Mouse (Mus musculus) limb, embryonic 12.5 days (tissue): ENCODE results near the gene Tnfrsf4. TPM values are rescaled to one million over a fixed set of nuclear protein-coding genes. Genes with fewer than 3 reads are reported as not detected.
A peak's percentile ranks its signal among the peaks of the same experiment; 100 is the strongest.

ENCODE experiments used
- ATAC-seq: fragments of 200-750 bp; cut with Nextera tagmentation; 2 replicates; pipeline ENCODE4 v1.8.0; 2017; ENCODE audit warnings: low read depth, moderate TSS enrichment; ENCODE audit not compliant: insufficient number of reproducible peaks, insufficient read depth, low FRiP score, low TSS enrichment
- H3K27ac ChIP-seq: fragments of 300-500 bp; sonication (generic); 2 replicates; pipeline ENCODE4 v1.5.1; 2016; ENCODE audit warnings: mild to moderate bottlenecking, moderate library complexity
- H3K27me3 ChIP-seq: fragments of 300-500 bp; sonication (generic); 2 replicates; pipeline ENCODE4 v1.6.1; 2016; ENCODE audit warnings: mild to moderate bottlenecking, moderate library complexity
- H3K36me3 ChIP-seq: fragments of 300-500 bp; sonication (generic); 2 replicates; pipeline ENCODE4 v1.6.1; 2016; ENCODE audit warnings: mild to moderate bottlenecking, moderate library complexity
- H3K4me1 ChIP-seq: fragments of 300-500 bp; sonication (generic); replicated peaks from 2 replicates; pipeline ENCODE4 v1.6.1; 2016
- H3K4me2 ChIP-seq: fragments of 300-500 bp; sonication (generic); 2 replicates; pipeline ENCODE4 v1.6.1; 2016; ENCODE audit warnings: mild to moderate bottlenecking, moderate library complexity
- H3K4me3 ChIP-seq: fragments of 300-500 bp; sonication (generic); replicated peaks from 2 replicates; pipeline ENCODE4 v1.5.1; 2016; ENCODE audit warnings: mild to moderate bottlenecking
- H3K9ac ChIP-seq: fragments of 300-500 bp; sonication (generic); replicated peaks from 2 replicates; pipeline ENCODE4 v1.6.1; 2016; ENCODE audit warnings: mild to moderate bottlenecking, moderate library complexity
- H3K9me3 ChIP-seq: fragments of 300-500 bp; sonication (generic); 2 replicates; pipeline ENCODE4 v1.6.1; 2016; ENCODE audit warnings: mild to moderate bottlenecking, moderate library complexity
- WGBS: fragments of 180-500 bp; shearing (Covaris S2); methylation state at CpG from one replicate; pipeline ENCODE4 v1.1.7; 2016; 5-methylcytosine and 5-hydroxymethylcytosine counted together
- polyA plus RNA-seq: library from polyadenylated mRNA; unstranded; fragments of >200 nt; fragmentation: Nextera tagmentation; extraction: Ambion mirVana; gene quantifications from 2 replicates; pipeline ENCODE4 v1.2.1, GENCODE M21; 2016

Tnfrsf4 gene
- polyA plus RNA-seq, 1 experiment from 2014 or later = 0.84 TPM

DNA sequence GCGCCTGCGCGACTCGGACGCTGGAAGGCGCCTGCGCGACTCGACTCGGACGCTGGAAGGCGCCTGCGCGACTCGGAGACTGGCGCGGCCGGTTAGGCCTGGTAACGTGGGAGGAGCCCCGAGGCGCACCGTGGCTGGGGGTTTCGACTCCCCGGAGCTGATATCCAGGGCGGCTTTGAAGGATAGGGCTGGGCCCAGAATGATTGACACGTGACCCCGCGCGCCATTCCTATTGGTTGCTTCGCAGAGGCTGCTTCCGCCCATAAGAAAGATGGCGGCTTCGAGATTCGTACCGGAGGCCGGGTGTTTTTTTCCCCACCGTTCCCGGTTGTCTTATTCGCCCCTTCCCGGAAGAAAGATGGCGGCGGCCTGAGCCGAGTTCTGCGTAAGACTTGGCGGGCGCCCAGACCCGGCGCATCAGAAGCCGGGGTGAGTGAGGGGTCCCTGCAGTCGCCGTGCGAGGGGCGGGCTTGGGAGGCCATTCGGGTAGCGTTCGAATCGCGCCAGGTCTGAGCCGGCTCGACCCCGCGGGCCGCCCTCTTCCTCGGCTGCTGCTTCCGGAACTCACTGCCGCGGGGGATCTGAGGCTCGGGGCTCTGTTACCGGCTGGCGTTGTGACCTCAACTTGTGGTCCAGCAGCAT lies 20.6 kb upstream of the Tnfrsf4 start:
- Histone ChIP-seq H3K9me3 (no peaks in the 10 kb centered on the region), H3K4me1 (peaks cover 19% of the 10 kb centered on the region), H3K9ac (peak overlapping the region; percentile 83), H3K4me3 (peak overlapping the region; percentile 83), H3K27ac (peak overlapping the region; percentile 94), H3K4me2 (peak overlapping the region; percentile 94), H3K36me3 (peaks cover 27% of the 10 kb centered on the region), H3K27me3 (no peaks in the 10 kb centered on the region)
- ATAC-seq = peak; percentile 88
- under 1% methylated on average over 70 of the region's 70 CpGs for WGBS

DNA sequence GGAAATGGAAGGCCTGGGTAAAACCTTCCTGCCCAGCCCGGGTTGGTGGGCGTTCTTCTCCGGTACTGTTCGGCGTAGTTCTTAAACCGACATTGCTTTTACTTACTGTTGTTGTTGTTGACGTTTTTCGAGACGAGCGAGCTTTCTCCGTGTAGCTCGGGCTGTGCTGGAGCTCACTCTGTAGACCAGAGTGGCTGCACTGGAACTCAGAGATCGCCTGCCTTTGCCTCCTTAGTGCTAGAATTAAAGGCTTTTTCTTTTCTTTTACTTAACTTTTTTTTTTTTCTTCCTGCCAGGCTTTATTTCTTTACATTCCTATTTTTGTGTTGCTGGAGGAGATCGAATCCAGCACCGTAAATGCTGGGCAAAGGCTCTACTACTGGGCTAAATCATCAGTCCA lies 20.0 kb upstream of the Tnfrsf4 start:
- WGBS = 6% methylated on average over 15 of the region's 15 CpGs
- Histone ChIP-seq H3K27me3 (no peaks in the 10 kb centered on the region), H3K27ac (peak overlapping the region; percentile 94), H3K4me1 (peaks cover 19% of the 10 kb centered on the region), H3K4me2 (peak overlapping the region; percentile 65), H3K36me3 (peaks cover 32% of the 10 kb centered on the region), H3K9me3 (no peaks in the 10 kb centered on the region), H3K4me3 (peak overlapping the region; percentile 83), H3K9ac (peak overlapping the region; percentile 83)
- ATAC-seq = no peak

DNA sequence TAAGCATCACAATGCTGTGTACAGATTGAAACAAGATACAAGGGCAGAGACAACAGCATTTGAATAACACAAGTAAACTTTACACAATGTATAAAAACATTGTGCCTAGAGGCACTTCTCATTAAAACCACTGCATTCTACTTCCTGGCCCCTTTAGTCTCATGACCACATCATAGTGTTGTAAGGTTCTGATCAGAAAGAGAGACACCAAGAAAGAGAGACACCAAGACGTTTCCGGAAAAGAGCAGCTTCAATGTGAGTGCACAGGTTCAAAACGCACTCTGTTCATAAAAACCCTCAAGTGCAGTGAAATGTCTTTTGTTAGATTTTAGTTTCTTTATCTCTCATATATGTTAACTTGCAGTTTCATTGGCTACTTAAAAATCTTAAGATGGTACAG lies 9.5 kb upstream of the Tnfrsf4 start:
- H3K4me2 ChIP-seq = no peak overlapping the region
- 89% methylated on average over 3 of the region's 3 CpGs for WGBS
- H3K9ac ChIP-seq = no peak overlapping the region
- no peaks in the 10 kb centered on the region for H3K4me1 ChIP-seq
- peaks cover 93% of the 10 kb centered on the region for H3K36me3 ChIP-seq
- no peak overlapping the region for H3K4me3 ChIP-seq
- no peaks in the 10 kb centered on the region for H3K9me3 ChIP-seq
- no peak overlapping the region for H3K27ac ChIP-seq
- no peaks in the 10 kb centered on the region for H3K27me3 ChIP-seq
- no peak for ATAC-seq

DNA sequence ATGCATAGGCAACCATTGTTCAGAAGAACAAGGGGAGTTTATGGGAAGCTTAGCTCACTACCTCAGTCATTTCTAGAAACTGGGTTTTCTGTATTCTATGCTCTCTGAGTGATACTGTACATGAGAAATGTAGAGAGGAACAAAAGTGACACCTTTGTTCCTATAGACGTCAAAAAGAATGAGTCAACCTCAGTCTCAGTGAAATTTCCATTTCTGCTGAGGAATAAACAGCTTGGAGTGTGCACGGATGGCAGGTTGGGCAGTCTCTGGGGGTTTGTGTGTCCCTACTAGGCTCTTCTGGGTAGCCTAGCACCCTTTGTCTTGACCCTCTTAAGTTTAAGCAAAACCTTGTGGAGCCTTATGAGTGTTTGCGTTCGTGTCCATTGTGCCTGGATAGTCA lies 5.3 kb upstream of the Tnfrsf4 start:
- ATAC-seq = no peak
- whole genome bisulfite sequencing = 94% methylated on average over 4 of the region's 4 CpGs
- Histone ChIP-seq H3K4me3 (no peak overlapping the region), H3K27me3 (no peaks in the 10 kb centered on the region), H3K4me1 (no peaks in the 10 kb centered on the region), H3K9ac (no peak overlapping the region), H3K27ac (no peak overlapping the region), H3K4me2 (no peak overlapping the region), H3K36me3 (peaks cover 95% of the 10 kb centered on the region), H3K9me3 (no peaks in the 10 kb centered on the region)

DNA sequence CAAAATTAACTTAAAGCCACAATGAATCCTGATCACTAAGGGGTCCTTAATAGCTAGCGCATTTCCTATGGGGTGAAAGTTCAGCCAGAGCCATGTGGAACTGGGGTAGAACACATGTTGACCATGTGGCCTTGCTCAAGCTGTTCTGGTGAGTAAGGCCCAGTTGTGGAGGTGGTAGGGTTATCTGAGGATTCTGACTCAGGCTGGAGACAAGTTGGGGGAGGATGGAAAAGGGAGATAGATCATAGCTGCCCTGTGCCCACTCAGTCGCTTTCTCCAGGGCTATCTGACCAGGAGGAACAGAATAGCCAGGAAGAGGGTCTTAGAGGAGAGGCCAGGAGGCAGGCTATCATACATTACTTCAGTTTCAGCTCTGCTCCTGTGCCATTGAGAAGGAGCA lies 793 bp downstream of the Tnfrsf4 start:
- H3K9me3 ChIP-seq = no peaks in the 10 kb centered on the region
- WGBS = 85% methylated on average over 2 of the region's 2 CpGs
- peaks cover 69% of the 10 kb centered on the region for H3K36me3 ChIP-seq
- no peak overlapping the region for H3K9ac ChIP-seq
- H3K4me3 ChIP-seq = no peak overlapping the region
- no peak for ATAC-seq
- no peak overlapping the region for H3K4me2 ChIP-seq
- H3K27ac ChIP-seq = no peak overlapping the region
- no peaks in the 10 kb centered on the region for H3K27me3 ChIP-seq
- H3K4me1 ChIP-seq = no peaks in the 10 kb centered on the region

DNA sequence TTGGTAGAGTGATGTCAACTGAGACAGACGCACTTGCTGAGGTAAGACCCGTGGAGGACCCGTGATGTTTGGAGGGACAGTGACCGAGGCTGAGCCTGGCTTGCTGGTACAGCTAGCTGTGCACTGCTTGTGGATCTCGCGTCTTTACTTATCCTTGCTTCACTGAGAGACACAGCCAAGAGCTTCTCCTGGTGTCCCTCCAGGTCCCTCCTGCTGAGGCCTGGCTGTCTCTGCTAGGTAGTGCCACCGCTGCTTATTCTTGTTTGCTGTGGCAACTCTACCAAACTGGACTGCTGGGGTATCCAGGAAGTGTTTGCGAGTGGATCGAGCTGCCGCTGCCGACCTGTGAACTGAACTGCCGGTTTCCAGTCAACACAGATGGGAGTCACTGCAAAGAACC lies 6.1 kb downstream of the Tnfrsf4 start:
- no peak for ATAC-seq
- no peak overlapping the region for H3K4me3 ChIP-seq
- WGBS = 90% methylated on average over 12 of the region's 12 CpGs

DNA sequence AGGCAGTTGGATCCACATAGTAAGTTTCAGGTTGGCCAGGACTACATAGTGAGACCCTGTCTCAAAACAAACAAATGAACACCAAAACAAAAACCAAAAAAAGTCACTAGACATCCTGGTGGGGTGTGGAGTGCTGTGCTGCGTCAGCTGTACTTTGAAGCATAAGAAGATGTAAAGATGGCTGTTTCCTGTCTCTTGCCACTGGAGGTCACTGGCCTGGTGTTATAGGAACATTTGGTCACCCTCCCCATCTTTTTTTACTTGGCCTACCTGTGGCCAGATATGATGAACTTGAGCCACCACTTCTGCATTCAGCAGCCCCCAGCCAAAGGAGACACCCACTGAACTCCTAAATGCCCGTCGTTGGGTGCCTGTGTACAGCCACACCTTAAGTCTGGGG lies 7.7 kb downstream of the Tnfrsf4 start:
- Histone ChIP-seq H3K9ac (no peak overlapping the region), H3K27ac (no peak overlapping the region), H3K9me3 (no peaks in the 10 kb centered on the region), H3K27me3 (no peaks in the 10 kb centered on the region), H3K4me1 (no peaks in the 10 kb centered on the region), H3K4me2 (no peak overlapping the region), H3K36me3 (peaks cover 33% of the 10 kb centered on the region; the same call in 1 of the 2 replicates), H3K4me3 (no peak overlapping the region)
- 69% methylated on average over 3 of the region's 3 CpGs for WGBS
- no peak for ATAC-seq

More for the DNA sequence above, 6.1 kb downstream of the Tnfrsf4 start:
- Histone ChIP-seq H3K9me3 (no peaks in the 10 kb centered on the region), H3K9ac (no peak overlapping the region), H3K4me1 (no peaks in the 10 kb centered on the region), H3K27me3 (no peaks in the 10 kb centered on the region), H3K36me3 (peaks cover 35% of the 10 kb centered on the region; the same call in 1 of the 2 replicates), H3K4me2 (no peak overlapping the region), H3K27ac (no peak overlapping the region)

DNA sequence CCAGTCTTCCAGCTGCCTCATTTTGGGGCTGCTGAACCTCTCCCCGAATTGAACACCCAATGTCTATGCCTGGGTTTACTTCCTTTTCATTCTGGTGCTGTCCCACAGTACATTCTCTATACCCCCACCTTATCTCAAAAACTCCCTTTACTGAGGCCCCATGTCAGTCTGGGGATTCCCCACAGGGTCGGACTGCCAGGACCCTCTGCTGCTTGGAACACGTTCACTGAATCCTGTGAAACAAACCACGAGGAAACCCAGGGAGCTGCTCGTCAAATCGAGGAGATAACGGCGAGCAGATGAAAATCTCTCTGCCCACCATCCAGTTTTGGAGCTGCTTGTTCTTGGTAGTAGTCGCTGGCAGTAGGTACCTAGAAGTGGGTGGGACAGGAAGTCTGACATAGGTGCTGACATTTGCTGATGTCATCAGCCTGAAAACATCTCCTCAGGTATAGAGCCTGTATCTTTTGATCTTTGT lies 8.3 kb downstream of the Tnfrsf4 start:
- H3K36me3 ChIP-seq = peaks cover 35% of the 10 kb centered on the region; the same call in 1 of the 2 replicates
- H3K9ac ChIP-seq = no peak overlapping the region
- H3K27ac ChIP-seq = no peak overlapping the region
- no peaks in the 10 kb centered on the region for H3K27me3 ChIP-seq
- ATAC-seq = no peak
- H3K4me2 ChIP-seq = no peak overlapping the region
- 63% methylated on average over 9 of the region's 9 CpGs for whole genome bisulfite sequencing
- H3K9me3 ChIP-seq = no peaks in the 10 kb centered on the region
- no peaks in the 10 kb centered on the region for H3K4me1 ChIP-seq
- H3K4me3 ChIP-seq = no peak overlapping the region

DNA sequence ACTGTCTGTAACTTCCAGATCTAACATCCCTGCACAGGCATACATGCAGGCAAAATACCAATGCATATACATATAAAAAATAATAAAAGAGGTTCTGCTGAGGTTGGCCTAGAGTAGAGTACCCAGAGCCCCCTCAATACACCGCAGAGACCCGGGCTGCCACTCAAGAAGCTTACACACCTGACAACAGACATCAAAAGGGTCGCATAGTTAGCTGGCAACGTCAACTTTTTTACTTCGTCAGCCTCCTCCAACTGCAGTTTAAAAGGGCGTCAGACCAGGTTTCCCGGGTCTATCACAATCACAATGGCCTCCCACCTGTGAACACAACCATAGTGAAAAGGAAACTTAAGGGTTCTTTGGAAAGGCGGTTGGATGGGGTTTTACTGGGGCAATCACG lies 9.9 kb downstream of the Tnfrsf4 start:
- no peaks in the 10 kb centered on the region for H3K4me1 ChIP-seq
- ATAC-seq = no peak
- H3K27me3 ChIP-seq = no peaks in the 10 kb centered on the region
- peaks cover 46% of the 10 kb centered on the region for H3K36me3 ChIP-seq
- H3K9ac ChIP-seq = no peak overlapping the region
- WGBS = 82% methylated on average over 9 of the region's 9 CpGs
- no peak overlapping the region for H3K4me2 ChIP-seq
- no peak overlapping the region for H3K4me3 ChIP-seq
- no peaks in the 10 kb centered on the region for H3K9me3 ChIP-seq
- H3K27ac ChIP-seq = no peak overlapping the region

DNA sequence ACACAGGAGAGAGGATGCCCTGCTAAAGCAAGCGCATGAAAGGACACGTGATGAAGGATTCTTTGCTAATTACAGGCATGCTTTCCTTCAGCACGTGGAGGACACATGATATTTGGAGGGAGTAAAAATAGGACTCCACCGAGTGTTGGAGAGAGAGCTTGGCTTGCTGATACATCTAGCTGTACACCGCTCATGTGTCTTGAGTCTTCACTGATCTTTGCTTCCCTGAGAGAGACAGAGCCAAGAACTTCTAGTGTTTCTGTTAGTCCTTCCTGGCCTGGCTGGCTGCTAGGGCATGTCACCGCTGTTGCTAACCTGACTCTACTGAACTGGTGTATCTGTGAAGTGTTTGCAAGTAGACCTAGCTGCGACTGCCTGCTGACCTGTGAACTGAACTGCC lies 10.5 kb downstream of the Tnfrsf4 start:
- no peak overlapping the region for H3K4me2 ChIP-seq
- peaks cover 49% of the 10 kb centered on the region for H3K36me3 ChIP-seq
- H3K27ac ChIP-seq = no peak overlapping the region
- no peaks in the 10 kb centered on the region for H3K27me3 ChIP-seq
- 93% methylated on average over 7 of the region's 7 CpGs for WGBS
- H3K9me3 ChIP-seq = no peaks in the 10 kb centered on the region
- no peak overlapping the region for H3K9ac ChIP-seq
- ATAC-seq = no peak
- H3K4me1 ChIP-seq = no peaks in the 10 kb centered on the region
- no peak overlapping the region for H3K4me3 ChIP-seq

DNA sequence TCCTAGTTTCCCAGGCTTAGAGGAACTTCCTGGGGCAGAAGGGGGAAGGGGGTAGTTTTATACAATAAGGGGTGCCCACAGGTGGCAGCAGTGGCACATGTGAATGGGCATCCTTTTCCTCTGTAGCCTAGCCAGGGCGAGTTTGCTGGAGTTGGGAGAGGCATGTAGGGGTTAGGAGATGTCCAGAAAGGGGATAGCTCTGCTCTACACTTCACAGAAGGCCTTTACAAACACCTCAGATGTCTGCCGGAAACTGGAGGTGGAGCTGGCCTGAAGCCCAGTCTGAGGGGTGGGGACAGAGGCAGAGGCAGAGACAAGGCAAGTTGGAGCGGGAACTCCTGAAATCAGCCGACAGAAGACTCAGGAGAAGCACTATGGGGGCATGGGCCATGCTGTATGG lies 12.4 kb downstream of the Tnfrsf4 start, which contains the start of gene Tnfrsf18:
Gene Tnfrsf18, plus strand, starts transcription at position 152 of the 400 bp plus-strand sequence.
- Histone ChIP-seq H3K9ac (no peak within 1 kb of the TSS), H3K27me3 (no peaks in the 10 kb centered on the region), H3K9me3 (no peaks in the 10 kb centered on the region), H3K4me1 (peaks cover 9% of the 10 kb centered on the region), H3K4me2 (no peak within 1 kb of the TSS), H3K4me3 (no peak within 1 kb of the TSS), H3K27ac (no peak within 1 kb of the TSS), H3K36me3 (peaks cover 41% of the 10 kb centered on the region)
- ATAC-seq = no peak
- 55% methylated on average over 4 of the region's 4 CpGs for WGBS

DNA sequence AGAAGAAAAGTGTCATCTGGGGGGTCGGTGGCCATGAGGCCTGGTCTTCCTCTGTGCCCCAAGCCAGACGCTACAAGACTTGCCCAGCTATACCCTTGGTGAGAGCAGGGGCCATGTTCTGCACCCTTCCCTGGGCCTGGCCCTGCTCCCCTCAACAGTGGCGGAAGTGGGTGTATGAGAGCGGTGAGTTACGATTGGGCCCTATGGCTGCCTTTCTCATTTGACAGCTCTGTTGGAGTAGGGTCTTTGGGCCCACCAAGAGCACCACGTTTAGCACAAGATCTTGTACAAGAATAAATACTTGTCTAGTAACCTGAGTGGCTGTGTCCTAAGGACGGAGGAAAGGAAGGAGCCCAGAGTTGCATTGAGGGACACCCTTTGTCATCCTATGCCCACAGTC lies 14.9 kb downstream of the Tnfrsf4 start:
- Histone ChIP-seq H3K9me3 (no peaks in the 10 kb centered on the region), H3K4me1 (peaks cover 22% of the 10 kb centered on the region), H3K9ac (no peak overlapping the region), H3K4me3 (no peak overlapping the region), H3K27ac (no peak overlapping the region), H3K4me2 (no peak overlapping the region), H3K27me3 (no peaks in the 10 kb centered on the region), H3K36me3 (peaks cover 38% of the 10 kb centered on the region)
- WGBS = 89% methylated on average over 7 of the region's 7 CpGs
- no peak for ATAC-seq
